Mouse (Mus musculus): ENCODE data around the gene Slpi.
"Not testable (repeated sequence)": the region's sequence is repeated elsewhere in the genome, so short reads cannot be mapped to it uniquely, and the experiment has no call there.

- TF ChIP-seq CTCF (IDR thresholded peaks at IDR 0.05; ENCODE audit: extremely low read depth, insufficient read depth, insufficient read length, insufficient replicate concordance); POLR2A (IDR thresholded peaks at IDR 0.05; ENCODE audit: low read depth, low read length): not testable (repeated sequence)
Observed at GRCm38 (mm10) chr2:164316451-164316850, 72.4 kb downstream of the Slpi start, which contains the start of gene Svs6.

Data from spleen, adult 2 months (tissue).